Mouse (Mus musculus) liver, embryonic 14.5 days (tissue): ENCODE results near the gene Kcnk5.

Source experiments
- CTCF ChIP-seq: IDR thresholded peaks from 2 replicates; pipeline ENCODE4 v1.5.1; 2016; ENCODE audit warnings: antibody characterized with exemption, low read depth, control low read depth
- EP300 ChIP-seq: IDR thresholded peaks from 2 replicates; pipeline ENCODE4 v1.6.1; 2016; ENCODE audit warnings: antibody characterized with exemption, low read depth

GRCm38 (mm10) chr14:20214125-20214524 lies 32.5 kb upstream of the Kcnk5 start:
- TF ChIP-seq CTCF (no peak), EP300 (no peak)
